Mouse (Mus musculus) stomach, embryonic 16.5 days (tissue): Measurements from ENCODE around the gene Acsf2. TPM values are rescaled to one million over a fixed set of nuclear protein-coding genes. Genes with fewer than 3 reads are reported as not detected.
"Not testable (repeated sequence)": the region's sequence is repeated elsewhere in the genome, so short reads cannot be mapped to it uniquely, and the experiment has no call there.

Experiments used
- ATAC-seq: fragments of 200-750 bp; cut with Nextera tagmentation; 2 replicates; pipeline ENCODE4 v1.8.0; 2017; ENCODE audit warnings: moderate number of reproducible peaks, moderate TSS enrichment; ENCODE audit not compliant: insufficient read depth, low FRiP score
- H3K27ac ChIP-seq: fragments of 300-500 bp; sonication (generic); 2 replicates; pipeline ENCODE4 v1.5.1; 2014; ENCODE audit warnings: low read length
- H3K27me3 ChIP-seq: fragments of 300-500 bp; sonication (generic); 2 replicates; pipeline ENCODE4 v1.6.1; 2014; ENCODE audit warnings: low read length, control low read depth, mixed read lengths; ENCODE audit not compliant: control insufficient read depth, insufficient read depth
- H3K36me3 ChIP-seq: fragments of 300-500 bp; sonication (generic); 2 replicates; pipeline ENCODE4 v1.6.1; 2014; ENCODE audit warnings: low read length; ENCODE audit not compliant: control insufficient read depth, insufficient read depth
- H3K4me1 ChIP-seq: fragments of 300-500 bp; sonication (generic); 2 replicates; pipeline ENCODE4 v1.6.1; 2014; ENCODE audit warnings: low read length, control low read depth, mixed read lengths; ENCODE audit not compliant: control insufficient read depth, insufficient read depth
- H3K4me2 ChIP-seq: fragments of 300-500 bp; sonication (generic); 2 replicates; pipeline ENCODE4 v1.6.1; 2014; ENCODE audit warnings: low read depth, low read length, mixed read lengths
- H3K4me3 ChIP-seq: fragments of 300-500 bp; sonication (generic); replicated peaks from 2 replicates; pipeline ENCODE4 v1.5.1; 2014; ENCODE audit warnings: mild to moderate bottlenecking, low read length
- H3K9ac ChIP-seq: fragments of 300-500 bp; sonication (generic); 2 replicates; pipeline ENCODE4 v1.6.1; 2014; ENCODE audit warnings: low read length
- H3K9me3 ChIP-seq: fragments of 300-500 bp; sonication (generic); replicated peaks from 2 replicates; pipeline ENCODE4 v1.6.1; 2016; ENCODE audit warnings: low read length, control low read depth; ENCODE audit not compliant: control insufficient read depth
- WGBS: fragments of 180-500 bp; shearing (Covaris S2); extraction: QIAGEN DNeasy Blood & Tissue Kit; methylation state at CpG from one replicate; pipeline ENCODE4 v1.1.7; 2014; 5-methylcytosine and 5-hydroxymethylcytosine counted together
- polyA plus RNA-seq: library from polyadenylated mRNA; unstranded; fragments of >200 nt; fragmentation: Nextera tagmentation; extraction: Ambion mirVana; gene quantifications from 2 replicates; pipeline ENCODE4 v1.2.1, GENCODE M21; 2015

Gene Acsf2
- polyA plus RNA-seq = 4.3 and 5.7 TPM in 2 replicates

GRCm38 (mm10) chr11:94601321-94602281, at the start of gene Acsf2:
Gene Acsf2, minus strand, starts transcription at chr11:94601871.
- Histone ChIP-seq H3K4me1 (peaks cover 6% of the 10 kb centered on the region), H3K27ac (peak within 1 kb of the TSS; percentile 21), H3K4me2 (peak within 1 kb of the TSS; percentile 74), H3K4me3 (peak within 1 kb of the TSS; percentile 49), H3K36me3 (no peaks in the 10 kb centered on the region), H3K9me3 (no peaks in the 10 kb centered on the region), H3K9ac (peak within 1 kb of the TSS; percentile 75), H3K27me3 (no peaks in the 10 kb centered on the region)
- peak; percentile 91 for ATAC-seq
- WGBS = 3% methylated on average over 41 of the region's 52 CpGs

DNA sequence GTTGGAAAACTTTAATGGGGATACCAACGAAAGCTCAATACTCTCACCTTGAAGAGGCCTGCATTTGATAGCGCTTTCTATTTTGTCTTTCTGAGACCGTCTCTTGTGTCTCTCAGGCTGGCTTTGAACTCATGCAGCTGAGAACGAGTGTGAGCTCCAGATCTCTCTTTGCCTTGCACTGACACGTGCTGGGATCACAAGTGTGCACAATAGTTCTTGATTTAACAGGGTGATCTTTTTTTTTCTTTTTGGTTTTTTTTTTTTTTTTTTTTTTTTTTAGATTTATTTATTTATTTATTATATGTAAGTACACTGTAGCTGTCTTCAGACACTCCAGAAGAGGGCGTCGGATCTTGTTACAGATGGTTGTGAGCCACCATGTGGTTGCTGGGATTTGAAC, 49.6 kb upstream of the Acsf2 start:
- not testable (repeated sequence) for H3K9me3 ChIP-seq, ATAC-seq, H3K27ac ChIP-seq, H3K4me2 ChIP-seq, H3K4me3 ChIP-seq, H3K9ac ChIP-seq, H3K27me3 ChIP-seq, H3K36me3 ChIP-seq
- WGBS = 96% methylated on average over 5 of the region's 7 CpGs
- peaks cover 12% of the 10 kb centered on the region; the same call in 1 of the 2 replicates for H3K4me1 ChIP-seq

GRCm38 (mm10) chr11:94646457-94646856, 44.8 kb upstream of the Acsf2 start:
- no peak overlapping the region for H3K4me2 ChIP-seq
- H3K27me3 ChIP-seq = no peaks in the 10 kb centered on the region
- no peak for ATAC-seq
- H3K9me3 ChIP-seq = no peaks in the 10 kb centered on the region
- H3K9ac ChIP-seq = no peak overlapping the region
- H3K4me1 ChIP-seq = no peaks in the 10 kb centered on the region
- no peak overlapping the region for H3K27ac ChIP-seq
- H3K36me3 ChIP-seq = peaks cover 30% of the 10 kb centered on the region
- no peak overlapping the region for H3K4me3 ChIP-seq
- WGBS = 95% methylated on average over 4 of the region's 4 CpGs

DNA sequence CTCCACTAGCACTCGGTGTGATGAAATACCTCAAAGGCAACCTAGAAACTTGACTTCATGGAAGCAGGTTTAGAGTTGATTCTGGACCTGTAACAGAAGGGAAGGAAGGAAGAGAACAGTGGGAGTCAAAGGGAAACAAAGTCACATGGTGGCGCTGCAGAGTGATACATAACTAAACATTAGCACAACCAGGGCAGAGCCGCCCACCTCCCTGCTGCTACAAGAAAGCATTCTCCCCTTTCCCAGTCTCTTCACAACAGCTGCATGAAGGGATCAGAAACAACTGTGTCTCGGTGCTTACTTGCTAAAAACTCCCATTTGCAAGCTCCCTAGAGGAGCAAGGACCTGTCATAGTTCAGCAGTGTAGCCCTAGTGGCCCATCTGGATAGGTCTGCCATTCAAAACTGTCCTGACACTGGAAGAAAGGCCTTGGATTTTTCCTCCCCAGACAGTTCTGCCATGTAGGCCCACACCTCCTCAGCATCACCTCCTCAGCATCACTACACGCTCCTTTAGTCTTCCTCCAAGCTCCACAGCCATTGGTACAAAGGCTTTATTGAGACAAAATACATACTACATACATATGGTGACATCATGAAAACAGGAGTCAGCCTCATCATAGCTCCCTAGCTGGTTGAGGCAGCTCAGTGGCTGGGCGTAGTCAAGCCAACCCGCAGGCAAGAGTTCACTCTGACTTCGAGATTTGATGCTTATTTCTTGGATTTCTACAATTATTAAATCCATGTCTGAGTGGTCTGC, 43.0 kb upstream of the Acsf2 start:
- H3K36me3 ChIP-seq = peaks cover 30% of the 10 kb centered on the region
- no peak overlapping the region for H3K9ac ChIP-seq
- ATAC-seq = no peak
- no peak overlapping the region for H3K4me2 ChIP-seq
- H3K9me3 ChIP-seq = no peaks in the 10 kb centered on the region
- H3K4me1 ChIP-seq = no peaks in the 10 kb centered on the region
- H3K27me3 ChIP-seq = no peaks in the 10 kb centered on the region
- H3K27ac ChIP-seq = no peak overlapping the region
- 83% methylated on average over 8 of the region's 8 CpGs for WGBS
- no peak overlapping the region for H3K4me3 ChIP-seq

- Histone ChIP-seq H3K36me3 (peaks cover 35% of the 10 kb centered on the region), H3K4me3 (no peak overlapping the region), H3K4me1 (peaks cover 5% of the 10 kb centered on the region), H3K27me3 (no peaks in the 10 kb centered on the region), H3K27ac (no peak overlapping the region), H3K9ac (no peak overlapping the region), H3K4me2 (no peak overlapping the region), H3K9me3 (no peaks in the 10 kb centered on the region)
- WGBS = 88% methylated on average over 5 of the region's 5 CpGs
- ATAC-seq = no peak
Measured at GRCm38 (mm10) chr11:94634431-94634830, 32.8 kb upstream of the Acsf2 start.

DNA sequence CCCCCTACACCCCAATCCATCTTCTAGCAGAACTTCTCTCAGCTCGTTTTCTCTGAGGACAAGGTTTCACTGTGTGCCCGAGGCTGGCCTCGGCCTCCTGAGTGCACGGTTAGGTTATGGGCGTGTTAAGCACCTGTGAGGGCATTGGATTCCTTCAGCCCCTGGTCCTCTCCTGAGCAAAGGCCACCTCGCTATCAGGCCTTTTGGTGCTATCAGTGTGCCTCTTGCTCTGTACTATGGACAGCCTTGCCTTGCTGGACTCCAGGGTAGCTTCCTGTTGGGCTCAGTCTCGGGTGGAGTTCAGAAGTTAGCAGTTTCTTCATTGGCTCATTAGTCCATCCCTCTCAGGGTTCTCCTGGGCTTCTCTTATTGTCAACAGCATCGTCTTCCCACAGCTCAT, 31.3 kb upstream of the Acsf2 start:
- Histone ChIP-seq H3K27ac (no peak overlapping the region), H3K4me3 (no peak overlapping the region), H3K27me3 (no peaks in the 10 kb centered on the region), H3K4me1 (peaks cover 5% of the 10 kb centered on the region), H3K9ac (no peak overlapping the region), H3K4me2 (no peak overlapping the region), H3K36me3 (peaks cover 30% of the 10 kb centered on the region), H3K9me3 (no peaks in the 10 kb centered on the region)
- ATAC-seq = no peak
- 82% methylated on average over 8 of the region's 8 CpGs for WGBS

DNA sequence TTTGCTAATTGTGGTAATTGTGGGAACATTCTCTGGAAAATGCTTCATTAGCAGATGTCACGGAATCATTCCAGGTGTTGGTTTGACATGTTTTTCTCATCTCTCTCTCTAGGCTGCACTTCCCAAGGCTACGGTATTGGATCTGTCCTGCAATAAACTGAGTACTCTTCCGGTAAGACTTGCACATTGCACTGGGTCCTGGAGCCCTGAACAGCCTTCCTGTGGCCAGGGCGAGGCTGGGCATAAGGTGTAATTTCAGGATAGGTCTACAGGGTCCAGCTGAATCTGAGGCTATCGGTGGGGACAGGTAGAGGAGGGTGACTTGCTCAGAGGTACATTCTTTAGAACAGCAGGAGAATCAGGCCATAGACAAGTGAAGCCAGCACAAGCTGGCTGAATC, 30.3 kb upstream of the Acsf2 start:
- Histone ChIP-seq H3K27ac (no peak overlapping the region), H3K36me3 (peaks cover 26% of the 10 kb centered on the region), H3K4me1 (peaks cover 5% of the 10 kb centered on the region), H3K27me3 (no peaks in the 10 kb centered on the region), H3K4me3 (no peak overlapping the region), H3K9ac (no peak overlapping the region), H3K4me2 (no peak overlapping the region), H3K9me3 (no peaks in the 10 kb centered on the region)
- ATAC-seq = no peak
- WGBS = 89% methylated on average over 5 of the region's 5 CpGs

DNA sequence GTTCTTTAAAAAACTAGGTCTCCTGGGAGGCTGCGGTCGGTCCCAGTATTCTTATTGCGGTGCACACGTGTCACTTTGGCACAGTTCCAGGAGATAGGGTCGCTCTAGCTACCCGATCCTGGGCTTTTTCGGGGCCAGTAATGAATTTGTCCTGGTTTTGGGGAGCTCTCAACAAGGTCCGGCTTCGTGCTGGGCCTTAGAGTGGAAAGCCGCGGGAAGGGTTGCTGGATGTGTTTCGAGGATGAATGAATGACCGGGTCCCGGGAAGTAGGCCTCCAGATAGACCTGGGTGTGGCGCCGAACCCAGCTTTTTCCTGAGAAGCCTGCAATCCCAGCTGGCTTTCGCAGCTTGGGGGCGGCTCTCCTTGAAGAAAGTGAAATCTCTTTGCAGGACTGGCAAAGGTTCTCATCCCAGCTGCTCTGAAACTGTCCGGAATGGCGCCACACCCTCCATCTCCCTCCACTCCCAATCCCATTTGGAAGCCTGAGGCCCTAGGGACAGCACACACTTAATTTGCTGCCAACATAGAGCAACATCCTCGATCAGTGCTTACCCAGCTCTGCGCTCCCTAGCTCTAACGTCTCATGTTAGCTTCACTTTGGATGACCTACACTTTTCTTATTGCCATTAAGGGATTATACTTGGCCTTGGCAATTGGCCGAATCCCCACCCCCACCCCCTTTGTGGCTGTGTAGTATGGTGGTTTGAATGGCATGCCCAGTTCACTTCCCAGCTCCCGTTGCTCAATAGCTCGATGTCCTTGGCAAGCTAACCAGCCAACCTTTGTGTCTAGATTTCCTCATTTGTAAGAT, 28.7 kb upstream of the Acsf2 start:
- H3K4me3 ChIP-seq = peak overlapping the region; percentile 100
- H3K4me1 ChIP-seq = peaks cover 5% of the 10 kb centered on the region
- ATAC-seq = peak; percentile 42
- H3K9me3 ChIP-seq = no peaks in the 10 kb centered on the region
- H3K36me3 ChIP-seq = peaks cover 17% of the 10 kb centered on the region
- peak overlapping the region; percentile 71 for H3K4me2 ChIP-seq
- 10% methylated on average over 26 of the region's 26 CpGs for WGBS
- no peaks in the 10 kb centered on the region for H3K27me3 ChIP-seq
- H3K9ac ChIP-seq = peak overlapping the region; percentile 96
- H3K27ac ChIP-seq = peak overlapping the region; percentile 84
